Comparison of ENCODE assay signal across 20 mouse cellular contexts in genomic region chr2:11034178-11034577, GRCm38 (mm10).
DNase-seq lines count a peak whose midpoint lies in the region; ATAC-seq lines count a peak whose summit lies in the region.
"Had no signal": no experiment of that assay in that cellular context is flagged by ENCODE, and none has a peak within 500 bp of the region (broad histone marks: within the 10 kb centered on the region; RNA-seq: fewer than 3 reads in every experiment).

No protein-coding gene starts in this region.

- no peak overlapping the region for H3K27ac ChIP-seq in forebrain, embryonic 11.5 days (ENCODE audit: low read depth, low read length)
- H3K27ac ChIP-seq in forebrain, embryonic 10.5 days: no peak overlapping the region
- no peak overlapping the region for H3K27ac ChIP-seq in forebrain, embryonic 12.5 days
- H3K27ac ChIP-seq in hindbrain, embryonic 14.5 days: no peak overlapping the region
- H3K27ac ChIP-seq in midbrain, embryonic 15.5 days: no peak overlapping the region; the same call in 1 of the 2 replicates
- H3K27ac ChIP-seq: kidney, embryonic 15.5 days had no signal

- no peaks in the 10 kb centered on the region for H3K27me3 ChIP-seq in forebrain, embryonic 11.5 days (ENCODE audit: control insufficient read depth, insufficient read depth, low read length)
- no peaks in the 10 kb centered on the region for H3K27me3 ChIP-seq in forebrain, embryonic 10.5 days (ENCODE audit: poor library complexity, severe bottlenecking)
- no peaks in the 10 kb centered on the region for H3K27me3 ChIP-seq in forebrain, embryonic 12.5 days
- H3K27me3 ChIP-seq in hindbrain, embryonic 14.5 days (ENCODE audit: control insufficient read depth, insufficient read depth, low read length): no peaks in the 10 kb centered on the region
- no peaks in the 10 kb centered on the region for H3K27me3 ChIP-seq in midbrain, embryonic 15.5 days (replicated peaks)
- H3K27me3 ChIP-seq: CH12.LX; kidney, embryonic 15.5 days had no signal

- H3K4me2 ChIP-seq in forebrain, embryonic 11.5 days (ENCODE audit: low read depth, low read length, severe bottlenecking): no peak overlapping the region
- H3K4me2 ChIP-seq in forebrain, embryonic 12.5 days: no peak overlapping the region
- H3K4me2 ChIP-seq in hindbrain, embryonic 14.5 days (replicated peaks): no peak overlapping the region
- no peak overlapping the region for H3K4me2 ChIP-seq in midbrain, embryonic 15.5 days
- H3K4me2 ChIP-seq: heart, embryonic 11.5 days; kidney, embryonic 15.5 days; liver, embryonic 11.5 days had no signal

- H3K4me1 ChIP-seq in forebrain, embryonic 11.5 days (replicated peaks; ENCODE audit: control insufficient read depth, insufficient read depth, low read length): no peaks in the 10 kb centered on the region; the same call in 1 of the 2 replicates
- peaks cover 12% of the 10 kb centered on the region for H3K4me1 ChIP-seq in forebrain, embryonic 10.5 days
- peaks cover 8% of the 10 kb centered on the region for H3K4me1 ChIP-seq in forebrain, embryonic 12.5 days
- H3K4me1 ChIP-seq in hindbrain, embryonic 14.5 days (replicated peaks; ENCODE audit: control insufficient read depth, insufficient read depth, low read length): no peaks in the 10 kb centered on the region
- peaks cover 10% of the 10 kb centered on the region; the same call in 1 of the 2 replicates for H3K4me1 ChIP-seq in midbrain, embryonic 15.5 days
- H3K4me1 ChIP-seq: kidney, embryonic 15.5 days had no signal

- no peaks in the 10 kb centered on the region for H3K36me3 ChIP-seq in forebrain, embryonic 11.5 days (ENCODE audit: control insufficient read depth, insufficient read depth, low read length)
- H3K36me3 ChIP-seq in forebrain, embryonic 10.5 days (replicated peaks): no peaks in the 10 kb centered on the region
- no peaks in the 10 kb centered on the region for H3K36me3 ChIP-seq in forebrain, embryonic 12.5 days (replicated peaks)
- no peaks in the 10 kb centered on the region for H3K36me3 ChIP-seq in hindbrain, embryonic 14.5 days (replicated peaks; ENCODE audit: control insufficient read depth, insufficient read depth)
- no peaks in the 10 kb centered on the region for H3K36me3 ChIP-seq in midbrain, embryonic 15.5 days (replicated peaks)
- H3K36me3 ChIP-seq: kidney, embryonic 15.5 days had no signal

- no peak for DNase-seq in forebrain, embryonic 11.5 days (ENCODE audit: low spot score)
- DNase-seq in forebrain, embryonic 10.5 days (ENCODE audit: extremely low spot score, low spot score): no peak
- DNase-seq in hindbrain, embryonic 14.5 days (ENCODE audit: low spot score): peak; percentile 30
- no peak for DNase-seq in kidney, adult 11 months
- DNase-seq in adrenal gland, postnatal 14 days: no peak
- DNase-seq: adrenal gland, postnatal 36 days; cerebellum, adult 9-11 months; heart, postnatal 10 days; kidney, postnatal 4 days; lung, adult 18-20 months; lung, postnatal 14 days; right cerebral cortex, adult 18-20 months; thymus, postnatal 25 days had no signal

- H3K4me3 ChIP-seq in forebrain, embryonic 11.5 days (ENCODE audit: low read depth, low read length): no peak overlapping the region
- H3K4me3 ChIP-seq in forebrain, embryonic 10.5 days: no peak overlapping the region
- H3K4me3 ChIP-seq in forebrain, embryonic 12.5 days (replicated peaks): no peak overlapping the region
- H3K4me3 ChIP-seq in hindbrain, embryonic 14.5 days (replicated peaks; ENCODE audit: low read length): no peak overlapping the region
- H3K4me3 ChIP-seq in midbrain, embryonic 15.5 days: no peak overlapping the region
- H3K4me3 ChIP-seq: kidney, embryonic 15.5 days had no signal

- ATAC-seq in forebrain, embryonic 11.5 days (replicated peaks; ENCODE audit: low FRiP score): 0 out of 2 replicates have a peak, but pooled peaks have one; percentile 40
- peak; percentile 71 for ATAC-seq in forebrain, embryonic 12.5 days (ENCODE audit: low FRiP score)
- no peak for ATAC-seq in hindbrain, embryonic 14.5 days (ENCODE audit: low FRiP score)
- ATAC-seq in midbrain, embryonic 15.5 days (replicated peaks): peak; percentile 53; the same call in 1 of the 2 replicates
- no peak for ATAC-seq in monocyte, adult 5-6 weeks (replicated peaks; ENCODE audit: insufficient number of reproducible peaks, low FRiP score, low TSS enrichment, poor library complexity, severe bottlenecking)

- WGBS in forebrain, embryonic 11.5 days: 48% methylated on average over 1 of the region's 1 CpGs
- 58% methylated on average over 1 of the region's 1 CpGs for WGBS in forebrain, embryonic 10.5 days
- 19% methylated on average over 1 of the region's 1 CpGs for WGBS in forebrain, embryonic 12.5 days
- WGBS in hindbrain, embryonic 14.5 days: 0% methylated on average over 1 of the region's 1 CpGs
- WGBS in midbrain, embryonic 15.5 days: 9% methylated on average over 1 of the region's 1 CpGs

- no peaks in the 10 kb centered on the region for H3K9me3 ChIP-seq in forebrain, embryonic 11.5 days (ENCODE audit: control insufficient read depth, low read length)
- H3K9me3 ChIP-seq in forebrain, embryonic 10.5 days: no peaks in the 10 kb centered on the region
- H3K9me3 ChIP-seq in forebrain, embryonic 12.5 days: no peaks in the 10 kb centered on the region
- no peaks in the 10 kb centered on the region for H3K9me3 ChIP-seq in hindbrain, embryonic 14.5 days (ENCODE audit: control insufficient read depth, low read length)
- H3K9me3 ChIP-seq in midbrain, embryonic 15.5 days: no peaks in the 10 kb centered on the region
- H3K9me3 ChIP-seq: kidney, embryonic 15.5 days had no signal

- H3K9ac ChIP-seq in forebrain, embryonic 11.5 days (ENCODE audit: low read length): no peak overlapping the region
- no peak overlapping the region for H3K9ac ChIP-seq in forebrain, embryonic 12.5 days
- H3K9ac ChIP-seq in hindbrain, embryonic 14.5 days: no peak overlapping the region
- no peak overlapping the region for H3K9ac ChIP-seq in midbrain, embryonic 15.5 days
- H3K9ac ChIP-seq: kidney, embryonic 15.5 days had no signal

Comparison
In these comparisons a context has a peak if more than half of its experiments do, and no peak if none do; other contexts are left out.
1. ATAC-seq: peak in forebrain, embryonic 11.5 days (single experiment), forebrain, embryonic 12.5 days (single experiment) and midbrain, embryonic 15.5 days (single experiment); none in hindbrain, embryonic 14.5 days (single experiment) and monocyte, adult 5-6 weeks (single experiment).